Comparison of ENCODE assay signal across 8 mouse cellular contexts in genomic region chr1:105711227-105711626, GRCm38 (mm10). TPM values are rescaled to one million over a fixed set of nuclear protein-coding genes. Genes with fewer than 3 reads are reported as not detected.
DNase-seq lines count a peak whose midpoint lies in the region.

No protein-coding gene starts in this region.

- peak; percentile 15 to 44 for DNase-seq in adrenal gland, postnatal 36 days
- DNase-seq in adrenal gland, adult 8-10 months, result no peak
- peak; percentile 40 for DNase-seq in kidney, adult 9 months
- no peak for DNase-seq in kidney, adult 11 months
- DNase-seq in urinary bladder, postnatal 14 days (ENCODE audit: low spot score), result peak; percentile 33
- no peak for DNase-seq in urinary bladder, postnatal 10 days (ENCODE audit: low spot score)
- peak; percentile 69 for DNase-seq in naive thymus-derived CD4-positive, alpha-beta T cell, adult 2 months (ENCODE audit: low read depth)
- no peak for DNase-seq in frontal cortex, postnatal 25 days (ENCODE audit: low spot score in 2 of 2)

RNA-seq across cellular contexts. Expression of gene Relch, which starts 47.6 kb away (rescaled TPM):
- 10 to 100 TPM; 34.8 to 40.7 TPM for total RNA-seq in adrenal gland, postnatal 36 days (2021)
- 10 to 100 TPM; 35.9 to 75.3 (median 50.9) TPM for total RNA-seq in adrenal gland, adult 8-10 months (2022)

RNA-seq across cellular contexts. Expression of gene Pign, which starts 47.8 kb away (rescaled TPM):
- 10 to 100 TPM; 38.8 to 43.8 TPM for total RNA-seq in adrenal gland, postnatal 36 days (2021)
- total RNA-seq in adrenal gland, adult 8-10 months (2022), result 10 to 100 TPM; 32.8 to 42.3 (median 37.8) TPM

Comparison
In these comparisons a context has a peak if more than half of its experiments do, and no peak if none do; other contexts are left out.
1. DNase-seq: peak in adrenal gland, postnatal 36 days (2 of 2), kidney, adult 9 months (single experiment), urinary bladder, postnatal 14 days (single experiment) and naive thymus-derived CD4-positive, alpha-beta T cell, adult 2 months (single experiment); none in adrenal gland, adult 8-10 months (single experiment), kidney, adult 11 months (single experiment), urinary bladder, postnatal 10 days (single experiment) and frontal cortex, postnatal 25 days (0 of 2).